Mouse (Mus musculus): ENCODE results near the gene Grin2b. TPM values are rescaled to one million over a fixed set of nuclear protein-coding genes. Genes with fewer than 3 reads are reported as not detected.

Gene Grin2b
- polyA plus RNA-seq, 2 experiments from 2014 or later, result not detected

GRCm38 (mm10) chr6:135994691-135995090 lies 178.6 kb downstream of the Grin2b start:
- ATAC-seq, result no peak

DNA sequence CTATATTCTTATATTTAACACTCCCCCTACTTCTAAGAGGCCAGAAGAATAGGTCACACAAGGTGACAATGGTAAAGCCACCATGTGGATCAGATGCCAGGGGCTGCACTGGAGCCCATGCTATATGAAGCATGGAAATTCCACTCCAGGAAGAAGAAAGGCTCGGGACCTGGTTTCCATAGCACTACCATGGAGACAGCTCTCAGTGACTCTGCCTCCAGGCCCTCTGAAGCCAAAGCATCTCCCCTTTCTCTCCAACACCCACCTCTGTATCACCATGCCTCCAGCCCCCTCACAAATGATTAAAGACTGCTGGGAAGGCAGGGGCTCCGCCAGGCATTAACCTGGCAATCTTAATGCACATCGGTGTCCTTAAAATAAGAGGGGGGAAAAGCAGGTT lies 179.4 kb downstream of the Grin2b start:
- ATAC-seq, result no peak

GRCm38 (mm10) chr6:135993378-135993777 lies 179.9 kb downstream of the Grin2b start:
- no peak for ATAC-seq

DNA sequence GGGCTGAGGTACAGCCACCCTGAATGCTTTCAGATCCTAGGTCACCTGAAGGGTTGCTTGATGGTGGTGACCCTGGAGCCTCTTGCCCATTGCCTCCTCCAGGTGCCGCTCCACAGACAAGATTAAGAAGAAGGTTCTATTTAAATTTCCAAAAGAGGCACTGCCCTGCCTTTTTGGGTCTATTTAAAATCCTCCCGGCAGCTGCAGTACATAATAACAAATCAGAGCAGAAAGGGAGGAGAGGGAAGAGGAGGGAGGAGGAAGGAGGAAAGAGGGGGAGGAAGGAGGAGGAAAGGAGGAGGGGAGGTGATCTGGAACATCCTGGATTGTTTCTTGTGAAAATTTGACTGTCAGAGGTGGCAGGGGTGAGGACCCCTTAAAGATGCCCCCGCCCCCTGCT lies 197.2 kb downstream of the Grin2b start:
- ATAC-seq, result no peak

DNA sequence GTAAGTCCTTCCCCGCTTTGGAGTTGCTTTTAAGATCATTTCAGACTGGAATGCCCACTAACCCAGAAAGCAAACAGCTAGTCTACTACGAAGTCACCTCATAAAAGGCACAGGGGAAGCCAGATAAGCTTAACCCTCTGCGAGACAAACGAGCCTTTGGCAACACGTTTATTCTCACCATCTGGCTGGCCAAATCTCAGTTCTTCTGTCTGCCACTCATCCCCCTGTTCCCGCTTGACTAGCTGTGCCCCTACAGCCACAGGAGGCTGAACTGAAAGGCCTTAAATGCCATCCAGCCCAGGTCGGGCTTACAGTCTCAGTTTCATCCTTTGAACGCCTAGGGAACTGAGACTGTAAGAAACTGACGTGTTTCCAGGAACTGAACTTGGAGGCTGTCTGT lies 200.8 kb downstream of the Grin2b start:
- ATAC-seq, result no peak

GRCm38 (mm10) chr6:135971481-135971880 lies 201.8 kb downstream of the Grin2b start:
- ATAC-seq, result no peak

DNA sequence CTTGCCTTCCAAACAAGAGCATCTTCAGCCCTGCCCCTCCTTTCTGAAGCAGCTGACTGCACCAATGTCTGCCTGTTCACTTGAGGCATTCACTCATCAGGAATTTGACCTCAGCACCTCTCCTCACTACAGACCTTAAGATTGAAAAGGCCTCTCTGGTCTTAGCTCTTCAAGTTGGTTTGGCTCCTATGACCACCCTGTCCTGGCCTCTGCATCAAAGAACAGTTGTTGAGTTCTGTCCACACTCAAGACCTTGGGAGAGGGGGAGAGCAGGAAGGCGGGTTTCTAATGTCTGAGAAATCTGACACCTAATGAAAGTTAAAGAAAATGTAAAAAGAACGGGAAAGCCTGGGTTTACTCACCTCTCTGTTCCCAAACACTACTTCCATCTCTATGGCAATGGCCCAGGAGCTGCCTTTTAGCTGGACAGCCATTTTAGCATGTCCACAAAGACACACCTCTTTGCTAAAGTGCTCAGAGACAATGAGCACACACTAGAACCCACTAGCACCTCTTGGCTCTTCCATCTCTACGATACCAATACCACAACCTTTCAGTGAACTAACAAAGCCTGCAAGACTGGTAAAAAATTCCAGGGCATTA lies 202.5 kb downstream of the Grin2b start:
- no peak for ATAC-seq

DNA sequence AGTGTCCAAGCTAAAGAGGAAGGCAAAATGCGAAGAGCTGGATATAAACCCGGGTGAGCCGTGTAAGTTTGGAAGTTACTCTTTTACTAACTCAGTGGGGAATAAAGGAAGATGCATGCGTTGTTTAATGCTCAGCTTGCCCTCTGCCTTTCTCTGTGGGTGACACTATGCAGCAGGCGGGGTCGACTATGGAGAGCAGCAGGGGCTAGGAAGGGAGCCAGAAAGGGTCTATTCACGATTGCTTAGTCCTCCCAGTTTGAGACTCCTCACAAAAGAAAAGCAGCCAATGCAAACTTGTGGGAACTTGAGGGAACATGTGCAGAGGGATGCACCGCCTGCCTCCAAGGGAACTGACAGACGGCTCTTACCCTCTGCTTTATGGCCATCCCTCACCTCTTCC lies 211.5 kb downstream of the Grin2b start:
- ATAC-seq, result no peak

GRCm38 (mm10) chr6:135959629-135960028 lies 213.7 kb downstream of the Grin2b start:
- no peak for ATAC-seq

- ATAC-seq, result no peak
Measured at GRCm38 (mm10) chr6:135951666-135952065, 221.6 kb downstream of the Grin2b start.

DNA sequence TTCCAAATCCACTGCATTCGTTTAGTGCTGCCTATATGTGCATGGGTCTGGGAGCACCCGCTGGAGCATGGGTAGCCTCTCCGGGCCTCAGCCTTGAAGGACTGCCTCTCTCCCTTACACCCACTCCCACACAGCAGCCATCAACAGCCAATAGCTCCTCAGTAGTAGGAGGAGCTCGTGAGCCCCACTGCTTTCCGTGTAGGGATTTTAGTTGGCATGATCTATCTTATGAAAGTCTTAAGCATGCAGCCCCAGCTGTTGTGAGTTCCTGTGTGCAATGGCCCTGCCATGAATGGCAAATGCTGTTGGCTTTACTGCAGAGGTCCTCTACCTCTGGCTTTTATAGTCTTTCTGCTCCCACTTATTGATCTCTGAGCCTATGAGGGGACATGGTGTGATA lies 227.8 kb downstream of the Grin2b start:
- ATAC-seq, result no peak

- ATAC-seq, result no peak
Measured at GRCm38 (mm10) chr6:135944358-135944757, 229.0 kb downstream of the Grin2b start.

DNA sequence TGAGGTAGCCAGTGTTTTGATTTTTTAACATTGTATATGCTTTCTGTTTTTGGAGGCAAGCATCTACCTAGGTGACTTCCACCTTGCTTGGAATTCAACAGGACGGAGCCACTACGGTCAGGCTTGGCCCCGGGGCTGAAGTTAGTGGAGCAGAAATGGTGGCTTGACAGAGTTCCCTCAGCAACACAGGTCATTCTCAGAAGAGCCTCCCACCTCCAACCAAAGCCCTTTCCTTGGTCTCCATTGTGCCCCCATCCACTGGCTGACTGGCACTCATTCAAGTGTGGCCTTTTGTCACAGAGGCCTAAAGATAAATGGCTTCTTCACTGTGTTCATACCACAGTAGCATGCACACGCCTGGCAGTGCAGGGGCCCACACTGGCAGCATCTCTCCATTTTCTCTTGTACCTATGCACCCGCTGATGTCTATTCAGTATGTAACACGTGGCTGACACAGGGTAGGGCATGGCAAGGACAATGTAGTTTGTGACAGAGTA lies 230.1 kb downstream of the Grin2b start:
- ATAC-seq, result no peak

- ATAC-seq, result no peak
Measured at GRCm38 (mm10) chr6:135932924-135933323, 240.4 kb downstream of the Grin2b start.

DNA sequence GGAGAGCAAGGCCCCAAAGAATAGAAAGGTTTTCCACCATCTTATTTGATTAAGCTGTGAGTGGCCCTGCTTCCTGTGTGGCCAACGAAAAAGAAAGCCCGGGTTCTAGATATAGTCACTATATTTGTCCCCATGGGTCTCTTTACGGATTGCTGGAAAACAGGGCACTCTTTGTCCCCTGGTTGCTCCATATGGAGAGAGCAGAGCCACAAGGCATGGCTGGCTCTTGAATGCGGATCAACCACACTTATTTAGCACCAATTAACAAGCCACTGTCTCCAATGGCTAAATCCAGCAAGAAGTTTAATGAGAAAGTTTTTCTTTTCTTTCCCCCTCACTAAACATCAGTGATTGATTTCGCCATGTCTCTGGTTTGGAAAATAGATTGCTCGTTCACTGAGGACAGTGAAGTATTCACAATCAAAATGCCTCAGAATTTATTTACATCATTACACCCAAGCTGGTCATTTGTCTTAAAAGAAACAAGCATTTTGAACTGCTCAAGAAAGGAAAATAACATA lies 240.9 kb downstream of the Grin2b start:
- no peak for ATAC-seq

DNA sequence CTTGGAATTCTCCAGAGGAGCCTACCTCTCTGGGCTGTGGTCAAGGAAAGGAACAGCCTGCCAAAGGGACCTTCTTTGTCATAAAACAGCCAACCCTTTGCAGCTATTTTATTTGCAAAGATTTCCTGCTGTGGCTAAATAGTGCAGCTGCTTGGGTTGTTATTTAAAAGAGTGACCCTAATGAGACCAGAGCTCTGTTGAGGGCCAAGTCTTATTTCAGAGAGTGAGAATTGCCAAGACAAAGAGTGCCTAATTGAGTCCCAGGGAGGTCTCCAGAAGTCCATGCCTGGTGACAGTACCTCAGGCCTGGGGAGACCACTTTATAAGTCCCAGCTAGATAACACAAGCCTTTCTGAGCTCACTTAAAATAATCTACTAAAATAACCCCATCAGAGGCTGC lies 255.6 kb downstream of the Grin2b start:
- no peak for ATAC-seq

- no peak for ATAC-seq
Measured at GRCm38 (mm10) chr6:135914608-135915007, 258.7 kb downstream of the Grin2b start.

DNA sequence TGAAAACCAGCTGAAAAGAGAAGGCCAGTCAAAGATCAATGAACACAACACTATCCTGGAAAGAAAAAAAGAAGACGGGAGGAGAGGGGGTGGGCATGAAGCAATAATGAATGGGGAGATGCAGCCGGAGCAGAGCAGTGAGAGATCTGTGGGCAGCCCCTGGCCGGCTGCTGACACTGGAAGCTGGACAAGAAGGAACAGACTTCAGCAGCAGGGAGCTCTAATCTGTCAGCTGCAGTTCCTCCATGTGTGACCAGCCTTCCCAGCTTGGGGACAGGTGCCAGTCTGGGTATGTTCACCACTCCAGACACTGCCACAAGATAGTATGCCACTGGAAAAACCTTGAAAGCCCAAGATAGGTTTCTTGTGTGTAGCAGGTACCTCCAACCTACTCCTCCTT lies 261.2 kb downstream of the Grin2b start:
- ATAC-seq, result no peak

- ATAC-seq, result no peak
Measured at GRCm38 (mm10) chr6:135911131-135911530, 262.2 kb downstream of the Grin2b start.

DNA sequence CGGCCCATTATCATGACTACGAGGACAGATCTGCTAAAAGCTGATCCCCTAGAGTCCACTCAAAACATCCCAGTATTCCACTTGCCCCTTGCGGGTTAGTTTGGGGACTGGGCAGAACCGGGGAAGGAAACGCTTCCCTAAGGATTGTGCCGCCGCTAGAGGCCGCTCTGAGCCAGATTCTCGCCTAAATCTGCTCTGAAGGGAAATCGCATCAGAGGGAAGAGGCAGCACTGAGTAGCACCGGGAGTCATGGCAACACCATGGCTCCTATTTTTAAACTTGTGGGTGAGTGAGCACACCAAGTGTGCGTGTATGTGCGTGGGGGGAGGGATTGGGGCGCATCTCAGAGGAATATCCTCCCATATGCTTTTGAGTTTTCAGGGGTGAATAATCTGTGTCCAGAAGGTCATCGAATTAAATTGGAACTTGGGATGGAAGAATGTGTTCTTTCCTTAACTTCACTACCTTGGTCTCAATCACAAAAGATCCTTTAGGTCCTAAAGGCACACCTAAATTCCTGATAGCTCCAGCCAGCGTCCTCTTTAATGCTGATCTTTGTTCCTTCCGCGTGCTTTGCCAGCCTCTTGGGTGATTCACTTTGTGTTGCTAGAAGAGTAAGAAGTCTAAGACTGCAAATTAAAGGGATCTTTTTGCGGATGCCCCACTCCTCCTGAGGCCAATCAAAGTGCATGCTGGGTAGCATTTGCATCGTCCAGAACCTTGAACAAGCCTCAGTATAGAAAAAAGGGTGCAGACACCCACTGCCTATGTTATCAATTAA lies 265.6 kb downstream of the Grin2b start:
- ATAC-seq, result no peak

DNA sequence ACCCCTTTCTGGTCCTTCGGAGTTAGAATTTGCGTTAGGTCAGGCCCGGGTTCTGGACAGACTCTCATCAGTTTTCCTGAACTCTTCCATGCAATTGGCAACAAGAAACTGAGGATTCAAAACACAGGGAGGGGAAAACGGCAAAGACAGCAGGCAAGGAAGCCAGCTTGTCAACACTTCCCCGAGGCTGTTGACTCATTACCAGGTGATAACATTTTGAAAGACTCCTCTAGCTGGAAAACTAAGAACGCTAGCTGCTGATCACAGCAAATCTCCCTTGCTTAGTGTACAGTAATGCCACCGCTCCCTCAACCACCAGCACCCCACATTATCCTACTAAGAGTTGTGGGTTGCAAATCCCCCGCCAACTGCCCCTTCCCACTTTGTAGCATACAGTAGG lies 266.2 kb downstream of the Grin2b start:
- no peak for ATAC-seq

DNA sequence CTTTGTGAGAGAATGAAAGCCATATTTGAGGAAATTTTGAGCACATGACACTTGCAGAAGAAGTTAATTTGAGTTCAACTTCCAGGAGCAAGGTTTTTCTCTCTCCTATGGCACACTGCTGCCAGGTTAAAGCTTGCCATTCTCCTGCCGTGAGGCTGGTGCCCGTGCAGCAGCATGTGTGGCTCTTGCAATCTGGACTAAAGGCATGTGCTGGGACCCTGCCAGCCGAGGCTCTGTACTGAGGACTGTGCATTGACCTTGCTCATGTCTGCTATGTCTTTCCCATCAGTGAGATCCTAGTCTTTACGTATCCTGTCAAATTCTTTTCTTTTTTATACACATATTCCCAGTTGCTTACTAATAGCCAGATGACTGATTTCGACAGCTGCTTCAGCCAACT lies 268.9 kb downstream of the Grin2b start:
- no peak for ATAC-seq

DNA sequence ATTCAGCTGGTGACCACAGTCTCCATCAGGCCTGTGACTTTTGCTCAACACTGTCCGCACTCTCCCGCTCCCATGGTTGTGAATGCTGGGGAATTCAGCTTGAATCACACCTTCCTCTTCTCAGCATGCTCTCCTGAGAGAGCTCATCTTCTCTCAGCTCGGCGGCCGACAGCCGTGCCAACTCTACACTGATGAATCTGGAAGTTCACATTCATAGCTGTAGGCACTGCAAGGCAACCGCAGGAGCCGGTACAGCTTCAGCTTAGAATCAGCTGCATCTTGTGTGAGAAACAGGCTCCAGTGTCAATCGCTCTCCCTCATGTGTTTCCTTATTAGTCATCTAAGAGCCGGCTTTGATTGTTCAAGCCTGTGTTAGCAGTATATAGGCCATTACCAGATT lies 272.9 kb downstream of the Grin2b start:
- no peak for ATAC-seq

DNA sequence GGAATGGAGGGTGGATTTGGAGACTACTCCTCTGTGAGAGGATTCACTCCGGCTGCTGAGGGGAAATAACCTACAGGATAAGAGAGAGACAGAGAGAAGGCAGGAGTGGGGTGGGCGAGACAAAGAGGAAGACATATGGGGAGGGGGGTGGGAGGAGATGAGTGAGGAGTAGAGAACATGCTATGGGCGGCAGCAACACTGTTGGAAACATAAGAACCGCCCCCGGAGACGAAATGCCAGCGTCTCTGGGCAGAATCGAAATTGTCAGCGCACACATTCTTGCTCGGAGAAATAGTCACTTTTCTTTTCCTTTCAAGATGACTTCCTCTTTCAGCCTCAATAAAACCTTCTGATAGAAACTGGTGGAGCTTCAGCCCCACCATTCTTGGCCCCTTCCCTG lies 274.1 kb downstream of the Grin2b start:
- ATAC-seq, result no peak

Measured in CD4-positive, CD25-positive, alpha-beta regulatory T cell, adult 4 months (primary cell).